Mouse (Mus musculus) embryonic facial prominence, embryonic 14.5 days (tissue): ENCODE data around the gene Ifngr1. TPM values are rescaled to one million over a fixed set of nuclear protein-coding genes. Genes with fewer than 3 reads are reported as not detected.

ENCODE experiments used
- ATAC-seq: fragments of 200-750 bp; cut with Nextera tagmentation; 2 replicates; pipeline ENCODE4 v1.8.0; 2017; ENCODE audit warnings: low read depth, moderate number of reproducible peaks, moderate TSS enrichment
- DNase-seq: peaks from one replicate; pipeline ENCODE4 v3.0.0-alpha.2; 2015; ENCODE audit warnings: low spot score
- H3K27ac ChIP-seq: fragments of 300-500 bp; sonication (generic); replicated peaks from 2 replicates; pipeline ENCODE4 v1.5.1; 2014; ENCODE audit warnings: low read depth, mild to moderate bottlenecking, low read length, moderate library complexity
- H3K27me3 ChIP-seq: fragments of 300-500 bp; sonication (generic); replicated peaks from 2 replicates; pipeline ENCODE4 v1.6.1; 2014; ENCODE audit warnings: low read length; ENCODE audit not compliant: control insufficient read depth, insufficient read depth
- H3K36me3 ChIP-seq: fragments of 300-500 bp; sonication (generic); 2 replicates; pipeline ENCODE4 v1.6.1; 2014; ENCODE audit warnings: low read length, mixed read lengths; ENCODE audit not compliant: control insufficient read depth, insufficient read depth
- H3K4me1 ChIP-seq: fragments of 300-500 bp; sonication (generic); 2 replicates; pipeline ENCODE4 v1.6.1; 2014; ENCODE audit warnings: antibody characterized with exemption, low read length; ENCODE audit not compliant: control insufficient read depth, insufficient read depth
- H3K4me2 ChIP-seq: fragments of 300-500 bp; sonication (generic); 2 replicates; pipeline ENCODE4 v1.6.1; 2014; ENCODE audit warnings: low read depth, mild to moderate bottlenecking, low read length, moderate library complexity, mixed read lengths
- H3K4me3 ChIP-seq: fragments of 300-500 bp; sonication (generic); 2 replicates; pipeline ENCODE4 v1.5.1; 2014; ENCODE audit warnings: low read depth, mild to moderate bottlenecking, low read length
- H3K9ac ChIP-seq: fragments of 300-500 bp; sonication (generic); 2 replicates; pipeline ENCODE4 v1.6.1; 2014; ENCODE audit warnings: low read depth, mild to moderate bottlenecking, low read length, moderate library complexity, mixed read lengths
- H3K9me3 ChIP-seq: fragments of 300-500 bp; sonication (generic); 2 replicates; pipeline ENCODE4 v1.6.1; 2016; ENCODE audit warnings: low read length; ENCODE audit not compliant: control insufficient read depth
- WGBS: fragments of 180-500 bp; shearing (Covaris S2); extraction: QIAGEN DNeasy Blood & Tissue Kit; methylation state at CpG from one replicate; pipeline ENCODE4 v1.1.7; 2014; 5-methylcytosine and 5-hydroxymethylcytosine counted together
- polyA plus RNA-seq: library from polyadenylated mRNA; unstranded; fragments of >200 nt; fragmentation: Nextera tagmentation; extraction: Ambion mirVana; gene quantifications from 2 replicates; pipeline ENCODE4 v1.2.1, GENCODE M21; 2014

Ifngr1 gene
- 57.4 and 60.5 TPM in 2 replicates for polyA plus RNA-seq

- Histone ChIP-seq H3K27ac (peak within 1 kb of the TSS; percentile 80), H3K9ac (peak within 1 kb of the TSS; percentile 78), H3K4me3 (peak within 1 kb of the TSS; percentile 62), H3K27me3 (no peaks in the 10 kb centered on the region), H3K36me3 (no peaks in the 10 kb centered on the region), H3K9me3 (no peaks in the 10 kb centered on the region), H3K4me1 (peaks cover 20% of the 10 kb centered on the region), H3K4me2 (peak within 1 kb of the TSS; percentile 69)
- ATAC-seq = peak; percentile 99
- WGBS = under 1% methylated on average over 43 of the region's 52 CpGs
- peak; percentile 98 for DNase-seq
Measured at GRCm38 (mm10) chr10:19591641-19592441, at the start of gene Ifngr1. Gene Ifngr1, plus strand, starts transcription at chr10:19591949.

- Histone ChIP-seq H3K9ac (no peak overlapping the region), H3K27ac (no peak overlapping the region), H3K36me3 (no peaks in the 10 kb centered on the region), H3K4me2 (no peak overlapping the region), H3K9me3 (no peaks in the 10 kb centered on the region), H3K4me3 (no peak overlapping the region), H3K27me3 (no peaks in the 10 kb centered on the region), H3K4me1 (no peaks in the 10 kb centered on the region)
- ATAC-seq (no peak), DNase-seq (no peak)
- WGBS = 95% methylated on average over 1 of the region's 1 CpGs
Measured at GRCm38 (mm10) chr10:19546825-19547224, 44.9 kb upstream of the Ifngr1 start.

DNA sequence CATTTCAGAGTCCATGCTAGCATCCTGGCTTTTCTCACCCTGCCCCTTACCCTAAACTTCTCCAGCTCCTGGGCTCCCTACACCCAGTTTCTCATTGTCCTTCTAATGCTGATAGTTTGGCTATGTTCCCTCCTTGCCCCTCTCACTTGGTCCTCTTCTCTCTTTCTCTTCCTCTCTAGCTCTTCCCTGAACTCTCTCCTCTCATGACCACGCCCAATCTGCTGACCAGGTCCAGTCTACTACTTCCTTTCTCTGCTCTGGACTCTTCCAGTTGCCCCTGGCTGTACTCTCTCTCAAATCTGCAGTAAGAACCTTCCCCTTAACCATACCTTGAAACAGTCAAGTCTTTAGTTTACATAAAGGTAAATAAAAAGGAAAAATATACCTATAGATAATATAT is 43.7 kb upstream of the Ifngr1 start:
- no peaks in the 10 kb centered on the region for H3K9me3 ChIP-seq
- H3K27me3 ChIP-seq = no peaks in the 10 kb centered on the region
- DNase-seq (no peak), ATAC-seq (no peak)
- H3K4me2 ChIP-seq = no peak overlapping the region
- H3K4me3 ChIP-seq = no peak overlapping the region
- no peaks in the 10 kb centered on the region for H3K36me3 ChIP-seq
- H3K9ac ChIP-seq = no peak overlapping the region
- no peak overlapping the region for H3K27ac ChIP-seq
- WGBS = 69% methylated on average over 1 of the region's 1 CpGs
- H3K4me1 ChIP-seq = no peaks in the 10 kb centered on the region

DNA sequence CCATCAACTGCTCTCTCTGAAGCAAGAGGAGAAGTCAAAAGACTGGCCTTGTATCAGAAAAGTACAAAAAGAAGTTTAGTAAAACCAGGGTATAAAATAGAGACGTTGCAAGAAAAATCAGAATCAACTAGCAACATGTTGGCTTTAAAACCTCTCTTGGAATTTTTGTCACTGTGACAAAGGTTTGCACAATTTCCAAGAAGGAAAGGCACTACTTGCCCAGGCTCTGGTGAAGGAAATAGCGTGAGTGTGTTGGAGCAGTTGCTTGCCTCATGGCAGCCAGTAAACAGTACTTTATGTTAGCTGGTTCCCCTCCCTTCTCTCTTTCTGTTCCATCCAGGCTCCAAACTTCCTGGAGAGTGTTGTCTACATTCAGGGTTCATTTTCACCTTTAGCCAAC is 43.3 kb upstream of the Ifngr1 start:
- no peaks in the 10 kb centered on the region for H3K36me3 ChIP-seq
- ATAC-seq (no peak), DNase-seq (no peak)
- H3K4me2 ChIP-seq = no peak overlapping the region
- H3K9me3 ChIP-seq = no peaks in the 10 kb centered on the region
- no peaks in the 10 kb centered on the region for H3K27me3 ChIP-seq
- H3K9ac ChIP-seq = no peak overlapping the region
- no peak overlapping the region for H3K4me3 ChIP-seq
- H3K4me1 ChIP-seq = no peaks in the 10 kb centered on the region
- H3K27ac ChIP-seq = no peak overlapping the region
- WGBS = 88% methylated on average over 2 of the region's 2 CpGs

- Histone ChIP-seq H3K4me1 (no peaks in the 10 kb centered on the region), H3K27me3 (no peaks in the 10 kb centered on the region), H3K9ac (no peak overlapping the region), H3K4me3 (no peak overlapping the region), H3K9me3 (no peaks in the 10 kb centered on the region), H3K36me3 (no peaks in the 10 kb centered on the region), H3K4me2 (no peak overlapping the region), H3K27ac (no peak overlapping the region)
- ATAC-seq (no peak), DNase-seq (no peak)
- WGBS = 90% methylated on average over 3 of the region's 3 CpGs
Measured at GRCm38 (mm10) chr10:19551585-19551984, 40.2 kb upstream of the Ifngr1 start.

- Histone ChIP-seq H3K4me3 (no peak overlapping the region), H3K9me3 (no peaks in the 10 kb centered on the region), H3K27ac (no peak overlapping the region), H3K4me2 (no peak overlapping the region), H3K9ac (no peak overlapping the region), H3K36me3 (no peaks in the 10 kb centered on the region), H3K4me1 (peaks cover 6% of the 10 kb centered on the region; the same call in 1 of the 2 replicates), H3K27me3 (no peaks in the 10 kb centered on the region)
- ATAC-seq (no peak), DNase-seq (no peak)
- 67% methylated on average over 2 of the region's 2 CpGs for WGBS
Measured at GRCm38 (mm10) chr10:19553857-19554256, 37.9 kb upstream of the Ifngr1 start.

GRCm38 (mm10) chr10:19557696-19558095 is 34.1 kb upstream of the Ifngr1 start:
- Histone ChIP-seq H3K4me3 (no peak overlapping the region), H3K27me3 (no peaks in the 10 kb centered on the region), H3K36me3 (no peaks in the 10 kb centered on the region), H3K4me2 (no peak overlapping the region), H3K9me3 (no peaks in the 10 kb centered on the region), H3K9ac (no peak overlapping the region), H3K4me1 (peaks cover 6% of the 10 kb centered on the region; the same call in 1 of the 2 replicates), H3K27ac (peak overlapping the region; percentile 24; the same call in 1 of the 2 replicates)
- DNase-seq = peak; percentile 64
- WGBS = 37% methylated on average over 4 of the region's 4 CpGs
- ATAC-seq = no peak; the same call in 1 of the 2 replicates

GRCm38 (mm10) chr10:19559565-19560165 is 32.1 kb upstream of the Ifngr1 start:
- Histone ChIP-seq H3K9ac (no peak overlapping the region), H3K9me3 (peaks cover 4% of the 10 kb centered on the region; the same call in 1 of the 2 replicates), H3K4me1 (peaks cover 6% of the 10 kb centered on the region; the same call in 1 of the 2 replicates), H3K27ac (no peak overlapping the region), H3K36me3 (no peaks in the 10 kb centered on the region), H3K4me2 (no peak overlapping the region), H3K4me3 (no peak overlapping the region), H3K27me3 (no peaks in the 10 kb centered on the region)
- 54% methylated on average over 8 of the region's 8 CpGs for WGBS
- ATAC-seq (no peak), DNase-seq (peak; percentile 36)
